Mouse (Mus musculus): ENCODE data around the gene Nt5dc1. TPM values are rescaled to one million over a fixed set of nuclear protein-coding genes. Genes with fewer than 3 reads are reported as not detected.

Gene Nt5dc1
- total and polyA plus RNA-seq, 3 experiments: 14.3 to 25.9 (median 21.1) TPM

DNA sequence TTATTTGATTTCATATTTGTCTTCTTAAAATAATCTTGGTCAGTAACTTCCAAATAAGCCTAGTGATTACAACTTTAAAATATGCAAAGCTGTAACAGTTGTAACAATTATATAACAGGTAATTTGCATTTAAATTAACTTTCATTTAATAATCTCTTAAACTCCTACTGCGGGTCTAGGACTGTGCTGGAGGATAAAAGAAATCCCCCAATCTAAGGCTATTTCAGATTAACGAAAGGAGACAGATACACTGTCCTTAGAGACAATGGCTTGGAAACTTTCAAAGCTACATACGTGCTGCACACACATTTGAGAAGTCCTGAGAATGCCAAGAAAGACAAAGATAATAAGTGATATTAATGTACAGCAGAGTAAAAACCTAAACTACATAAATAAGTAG is 60.1 kb downstream of the Nt5dc1 start:
- Histone ChIP-seq H3K4me2 (ENCODE audit: insufficient read depth, low read depth, poor library complexity, severe bottlenecking) (no peak overlapping the region), H3K79me2 (replicated peaks; ENCODE audit: control insufficient read depth, extremely low read depth, insufficient read depth, poor library complexity, severe bottlenecking) (no peaks in the 10 kb centered on the region), H3K27me3 (replicated peaks) (no peaks in the 10 kb centered on the region), H3K4me3 (replicated peaks in 1 of 3; ENCODE audit: low read depth in 2 of 3, low read length in 2 of 3, poor library complexity in 1 of 3) (no peak overlapping the region), H3K9ac (ENCODE audit: insufficient read depth, low read depth) (no peak overlapping the region), H3K36me3 (replicated peaks in 1 of 2; ENCODE audit: control insufficient read depth in 1 of 2, insufficient read depth in 1 of 2, low read length in 1 of 2) (peaks cover 0 to 6% of the 10 kb centered on the region in 2 experiments), H3K27ac (ENCODE audit: insufficient read depth, low read depth) (no peak overlapping the region), H3K9me3 (replicated peaks; ENCODE audit: low read length) (no peaks in the 10 kb centered on the region), H3K4me1 (ENCODE audit: control insufficient read depth in 1 of 2, insufficient read depth in 2 of 2) (no peaks in the 10 kb centered on the region)
- dilution Hi-C loops (cut with MboI; ENCODE audit: extremely low pct_ligation_motif_present, extremely low pct_unique_long_range_greater_than_20kb, low sequenced_read_pairs): no loop called here
- in situ Hi-C loops (cut with MboI; ENCODE audit: low pct_ligation_motif_present, low pct_unique_long_range_greater_than_20kb, low sequenced_read_pairs): no loop called here
- TF ChIP-seq TCF12 (IDR thresholded peaks at IDR 0.05; ENCODE audit: low read depth, low read length) (no peak), MEF2A (IDR thresholded peaks at IDR 0.05; ENCODE audit: borderline replicate concordance, low read depth, low read length) (no peak), BHLHE40 (IDR thresholded peaks at IDR 0.05; ENCODE audit: low read depth, low read length) (no peak), EP300 (IDR thresholded peaks at IDR 0.05; ENCODE audit: low read length) (no peak), SMC3 (IDR thresholded peaks at IDR 0.05; ENCODE audit: low read depth, low read length) (no peak)
- no peak for DNase-seq (ENCODE audit: extremely low read depth)

DNA sequence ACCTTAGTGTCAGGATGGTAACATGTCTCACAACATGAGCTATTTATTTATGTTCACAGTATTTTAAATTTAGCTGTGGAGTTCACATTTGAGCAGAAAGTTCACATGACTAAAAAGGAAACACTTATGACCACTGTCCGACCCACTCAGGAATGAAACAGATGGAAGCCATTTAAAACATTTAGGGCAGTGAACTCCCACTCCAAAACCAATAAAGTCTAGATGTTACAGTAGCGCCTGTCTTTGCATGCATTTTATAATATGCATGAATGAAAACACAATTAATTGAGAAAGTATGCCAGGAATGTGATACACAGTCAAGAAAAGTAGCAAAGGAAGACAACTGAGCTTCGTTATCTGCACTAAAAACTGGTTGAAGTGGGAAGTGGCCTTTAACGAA is 66.2 kb downstream of the Nt5dc1 start:
- TF ChIP-seq POLR2A (IDR thresholded peaks at IDR 0.05; ENCODE audit: low read depth, low read length) (no peak), USF1 (IDR thresholded peaks at IDR 0.05; ENCODE audit: low read depth, low read length) (no peak), ZKSCAN1 (IDR thresholded peaks at IDR 0.05; ENCODE audit: borderline replicate concordance, low read depth, low read length) (no peak), SMC3 (IDR thresholded peaks at IDR 0.05; ENCODE audit: low read depth, low read length) (no peak), USF2 (conservative IDR thresholded peaks at IDR 0.05; ENCODE audit: low read depth, low read length) (no peak), MAZ (IDR thresholded peaks at IDR 0.05; ENCODE audit: low read depth, low read length) (no peak), CHD2 (IDR thresholded peaks at IDR 0.05; ENCODE audit: low read length) (no peak), RCOR1 (conservative IDR thresholded peaks at IDR 0.05; ENCODE audit: low read depth, low read length) (no peak)
- Histone ChIP-seq H3K9me3 (replicated peaks; ENCODE audit: low read length) (no peaks in the 10 kb centered on the region), H3K79me2 (replicated peaks; ENCODE audit: control insufficient read depth, extremely low read depth, insufficient read depth, poor library complexity, severe bottlenecking) (no peaks in the 10 kb centered on the region), H3K9ac (ENCODE audit: insufficient read depth, low read depth) (no peak overlapping the region), H3K4me2 (ENCODE audit: insufficient read depth, low read depth, poor library complexity, severe bottlenecking) (no peak overlapping the region), H3K36me3 (replicated peaks in 1 of 2; ENCODE audit: control insufficient read depth in 1 of 2, insufficient read depth in 1 of 2, low read length in 1 of 2) (peaks cover 0 to 9% of the 10 kb centered on the region in 2 experiments), H3K4me3 (replicated peaks in 1 of 3; ENCODE audit: low read depth in 2 of 3, low read length in 2 of 3, poor library complexity in 1 of 3) (no peak overlapping the region), H3K27ac (ENCODE audit: insufficient read depth, low read depth) (no peak overlapping the region), H3K4me1 (ENCODE audit: control insufficient read depth in 1 of 2, insufficient read depth in 2 of 2) (peaks cover 0 to 4% of the 10 kb centered on the region in 2 experiments; a peak in 1 of 4 replicates), H3K27me3 (replicated peaks) (no peaks in the 10 kb centered on the region)
- DNase-seq (ENCODE audit: extremely low read depth): no peak
- dilution Hi-C loops (cut with MboI; ENCODE audit: extremely low pct_ligation_motif_present, extremely low pct_unique_long_range_greater_than_20kb, low sequenced_read_pairs) (no loop called here), in situ Hi-C loops (cut with MboI; ENCODE audit: low pct_ligation_motif_present, low pct_unique_long_range_greater_than_20kb, low sequenced_read_pairs) (no loop called here)

DNA sequence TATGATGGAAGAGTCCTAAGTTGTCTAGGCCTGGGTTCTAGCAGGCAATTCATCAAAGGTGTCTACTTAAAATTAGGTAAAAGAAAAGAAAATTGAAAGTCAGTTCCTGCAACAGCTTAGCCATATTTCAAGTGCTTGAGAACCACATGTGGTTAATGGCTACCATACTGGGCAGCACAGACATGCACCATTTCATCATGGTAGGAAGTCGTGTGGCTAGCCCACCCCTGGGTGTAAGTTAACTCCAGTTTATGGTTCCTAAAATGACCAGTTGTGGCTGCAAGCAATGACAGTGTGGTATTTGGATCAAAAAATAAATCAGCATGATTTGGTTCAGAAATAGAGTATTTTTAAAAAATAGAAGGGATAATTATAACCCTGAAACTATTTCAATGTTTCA is 76.5 kb downstream of the Nt5dc1 start:
- in situ Hi-C loops (cut with MboI; ENCODE audit: low pct_ligation_motif_present, low pct_unique_long_range_greater_than_20kb, low sequenced_read_pairs) (no loop called here), dilution Hi-C loops (cut with MboI; ENCODE audit: extremely low pct_ligation_motif_present, extremely low pct_unique_long_range_greater_than_20kb, low sequenced_read_pairs) (no loop called here)
- no peaks in the 10 kb centered on the region for H3K27me3 ChIP-seq (replicated peaks)
- H3K79me2 ChIP-seq (replicated peaks; ENCODE audit: control insufficient read depth, extremely low read depth, insufficient read depth, poor library complexity, severe bottlenecking): no peaks in the 10 kb centered on the region
- no peak overlapping the region for H3K4me3 ChIP-seq (replicated peaks in 1 of 3; ENCODE audit: low read depth in 2 of 3, low read length in 2 of 3, poor library complexity in 1 of 3)
- TF ChIP-seq ZC3H11A (IDR thresholded peaks at IDR 0.05; ENCODE audit: low read depth, low read length): no peak
- no peak overlapping the region for H3K9ac ChIP-seq (ENCODE audit: insufficient read depth, low read depth)
- H3K27ac ChIP-seq (ENCODE audit: insufficient read depth, low read depth): no peak overlapping the region
- peaks cover 0 to 4% of the 10 kb centered on the region in 2 experiments for H3K36me3 ChIP-seq (replicated peaks in 1 of 2; ENCODE audit: control insufficient read depth in 1 of 2, insufficient read depth in 1 of 2, low read length in 1 of 2)
- H3K9me3 ChIP-seq (replicated peaks; ENCODE audit: low read length): no peaks in the 10 kb centered on the region
- H3K4me2 ChIP-seq (ENCODE audit: insufficient read depth, low read depth, poor library complexity, severe bottlenecking): no peak overlapping the region
- DNase-seq (ENCODE audit: extremely low read depth): no peak
- peaks cover 0 to 3% of the 10 kb centered on the region in 2 experiments; a peak in 1 of 4 replicates for H3K4me1 ChIP-seq (ENCODE audit: control insufficient read depth in 1 of 2, insufficient read depth in 2 of 2)
